Mouse (Mus musculus): ENCODE results near the gene Nop14. TPM values are rescaled to one million over a fixed set of nuclear protein-coding genes. Genes with fewer than 3 reads are reported as not detected.

Gene Nop14
- polyA plus RNA-seq, 1 experiment from 2014 or later: 28.6 TPM

DNA sequence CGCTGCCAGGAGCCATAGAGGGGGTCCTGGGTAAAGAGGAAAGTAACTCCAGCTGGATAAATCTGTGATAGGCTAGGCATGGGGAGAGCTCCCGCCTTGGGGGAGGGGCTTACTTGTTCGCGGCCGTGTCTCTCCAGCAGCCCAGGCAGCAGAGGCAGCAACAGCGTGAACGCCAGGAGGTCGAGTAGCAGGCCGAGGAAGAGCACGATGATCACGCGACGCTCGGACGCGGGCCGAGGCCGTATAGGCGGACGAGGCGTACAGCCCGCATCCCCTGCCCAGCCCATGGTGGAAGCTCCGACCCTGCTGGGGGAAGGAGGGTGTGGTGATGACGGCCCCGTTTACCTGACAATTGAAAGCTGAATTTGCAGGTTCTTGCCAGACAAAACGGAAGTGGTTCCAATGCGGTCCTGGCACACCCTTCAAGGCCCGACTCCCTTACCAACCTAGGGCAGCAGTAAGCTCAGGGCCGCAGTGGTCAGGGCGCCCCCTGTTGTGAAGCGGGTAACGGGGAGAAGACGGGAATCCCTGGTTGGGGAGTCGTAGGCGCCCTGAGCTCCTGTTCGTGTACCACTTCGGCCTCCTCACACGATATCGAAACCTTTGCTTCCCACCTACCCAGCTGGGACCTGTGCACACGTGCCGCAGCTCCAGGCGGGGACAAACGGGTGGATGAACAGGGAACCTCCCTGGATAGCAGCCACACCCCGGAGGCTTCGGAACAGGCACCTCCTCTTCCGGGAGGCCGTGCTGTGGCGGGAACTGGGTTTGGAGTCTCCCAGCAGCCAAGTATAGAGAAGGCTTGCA, 23.3 kb downstream of the Nop14 start, which contains the start of gene Mfsd10:
TSS of gene Mfsd10 (minus strand) at position 732 of the 807 bp plus-strand sequence.
- Histone ChIP-seq H3K9ac (ENCODE audit: low read length) (peak within 1 kb of the TSS; percentile 68), H3K36me3 (ENCODE audit: control insufficient read depth, insufficient read depth, low read length) (peaks cover 75% of the 10 kb centered on the region), H3K4me3 (ENCODE audit: low read depth, low read length) (peak within 1 kb of the TSS; percentile 71), H3K4me1 (replicated peaks; ENCODE audit: control insufficient read depth, insufficient read depth, low read length) (peaks cover 11% of the 10 kb centered on the region), H3K9me3 (ENCODE audit: control insufficient read depth, low read length) (no peaks in the 10 kb centered on the region), H3K4me2 (ENCODE audit: low read length) (peak within 1 kb of the TSS; percentile 85), H3K27me3 (replicated peaks; ENCODE audit: control insufficient read depth, insufficient read depth, low read length) (no peaks in the 10 kb centered on the region), H3K27ac (ENCODE audit: low read depth) (peak within 1 kb of the TSS; percentile 81)
- WGBS: under 1% methylated on average over 48 of the region's 48 CpGs
- peak; percentile 87 for DNase-seq (ENCODE audit: low spot score)
- ATAC-seq (replicated peaks; ENCODE audit: low FRiP score, low TSS enrichment, low read depth): peak; percentile 89

DNA sequence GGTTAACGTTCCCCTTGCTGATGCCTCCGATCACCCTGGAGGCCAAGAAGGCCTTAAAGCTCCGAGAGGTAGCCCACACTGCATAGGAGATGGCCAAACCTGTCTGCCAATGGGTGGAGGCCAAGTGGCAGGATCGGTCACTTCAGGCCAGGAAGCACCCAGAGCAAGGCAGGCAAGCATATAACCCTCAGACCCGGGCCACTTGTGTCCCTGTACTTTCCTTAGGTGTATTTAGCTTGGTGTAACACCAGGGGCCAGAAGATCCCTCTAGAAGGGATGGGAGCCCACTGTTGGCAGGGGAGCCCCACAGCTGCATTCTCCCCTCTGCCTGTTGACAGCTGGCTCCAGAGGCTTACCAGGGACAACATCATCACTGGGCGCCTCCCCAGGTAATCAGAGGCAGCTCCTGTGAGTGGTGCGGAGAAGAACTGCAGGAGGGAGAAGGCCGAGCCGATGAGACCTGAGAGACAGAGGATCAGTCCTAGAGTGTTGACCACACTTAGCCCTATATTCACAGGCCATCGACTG, 24.2 kb downstream of the Nop14 start:
- peaks cover 75% of the 10 kb centered on the region for H3K36me3 ChIP-seq (ENCODE audit: control insufficient read depth, insufficient read depth, low read length)
- no peaks in the 10 kb centered on the region for H3K27me3 ChIP-seq (replicated peaks; ENCODE audit: control insufficient read depth, insufficient read depth, low read length)
- peaks cover 11% of the 10 kb centered on the region for H3K4me1 ChIP-seq (replicated peaks; ENCODE audit: control insufficient read depth, insufficient read depth, low read length)
- DNase-seq (ENCODE audit: low spot score) (no peak), ATAC-seq (replicated peaks; ENCODE audit: low FRiP score, low TSS enrichment, low read depth) (no peak; the same call in 1 of the 2 replicates)
- peak overlapping the region; percentile 68 for H3K9ac ChIP-seq (ENCODE audit: low read length)
- 57% methylated on average over 10 of the region's 10 CpGs for WGBS
- H3K4me2 ChIP-seq (ENCODE audit: low read length): peak overlapping the region; percentile 85
- no peaks in the 10 kb centered on the region for H3K9me3 ChIP-seq (ENCODE audit: control insufficient read depth, low read length)
- peak overlapping the region; percentile 71 for H3K4me3 ChIP-seq (ENCODE audit: low read depth, low read length)
- no peak overlapping the region for H3K27ac ChIP-seq (ENCODE audit: low read depth)

GRCm38 (mm10) chr5:34634746-34635400, 25.1 kb downstream of the Nop14 start:
- Histone ChIP-seq H3K4me1 (replicated peaks; ENCODE audit: control insufficient read depth, insufficient read depth, low read length) (peaks cover 11% of the 10 kb centered on the region), H3K9me3 (ENCODE audit: control insufficient read depth, low read length) (no peaks in the 10 kb centered on the region), H3K27me3 (replicated peaks; ENCODE audit: control insufficient read depth, insufficient read depth, low read length) (no peaks in the 10 kb centered on the region), H3K9ac (ENCODE audit: low read length) (no peak overlapping the region), H3K27ac (ENCODE audit: low read depth) (no peak overlapping the region), H3K4me2 (ENCODE audit: low read length) (no peak overlapping the region), H3K36me3 (ENCODE audit: control insufficient read depth, insufficient read depth, low read length) (peaks cover 75% of the 10 kb centered on the region), H3K4me3 (ENCODE audit: low read depth, low read length) (no peak overlapping the region)
- no peak for DNase-seq (ENCODE audit: low spot score)
- WGBS: 89% methylated on average over 13 of the region's 13 CpGs
- no peak for ATAC-seq (replicated peaks; ENCODE audit: low FRiP score, low TSS enrichment, low read depth)

GRCm38 (mm10) chr5:34633641-34634040, 26.3 kb downstream of the Nop14 start:
- Histone ChIP-seq H3K9ac (ENCODE audit: low read length) (no peak overlapping the region), H3K4me3 (ENCODE audit: low read depth, low read length) (no peak overlapping the region), H3K4me1 (replicated peaks; ENCODE audit: control insufficient read depth, insufficient read depth, low read length) (peaks cover 11% of the 10 kb centered on the region), H3K27ac (ENCODE audit: low read depth) (no peak overlapping the region), H3K36me3 (ENCODE audit: control insufficient read depth, insufficient read depth, low read length) (peaks cover 75% of the 10 kb centered on the region), H3K27me3 (replicated peaks; ENCODE audit: control insufficient read depth, insufficient read depth, low read length) (no peaks in the 10 kb centered on the region), H3K9me3 (ENCODE audit: control insufficient read depth, low read length) (no peaks in the 10 kb centered on the region), H3K4me2 (ENCODE audit: low read length) (no peak overlapping the region)
- 57% methylated on average over 4 of the region's 4 CpGs for WGBS
- DNase-seq (ENCODE audit: low spot score) (no peak), ATAC-seq (replicated peaks; ENCODE audit: low FRiP score, low TSS enrichment, low read depth) (no peak)

GRCm38 (mm10) chr5:34632996-34633395, 27.0 kb downstream of the Nop14 start:
- no peaks in the 10 kb centered on the region for H3K9me3 ChIP-seq (ENCODE audit: control insufficient read depth, low read length)
- no peaks in the 10 kb centered on the region for H3K27me3 ChIP-seq (replicated peaks; ENCODE audit: control insufficient read depth, insufficient read depth, low read length)
- no peak overlapping the region for H3K4me2 ChIP-seq (ENCODE audit: low read length)
- no peak overlapping the region for H3K27ac ChIP-seq (ENCODE audit: low read depth)
- H3K36me3 ChIP-seq (ENCODE audit: control insufficient read depth, insufficient read depth, low read length): peaks cover 75% of the 10 kb centered on the region
- H3K9ac ChIP-seq (ENCODE audit: low read length): no peak overlapping the region
- ATAC-seq (replicated peaks; ENCODE audit: low FRiP score, low TSS enrichment, low read depth): no peak
- peaks cover 11% of the 10 kb centered on the region for H3K4me1 ChIP-seq (replicated peaks; ENCODE audit: control insufficient read depth, insufficient read depth, low read length)
- whole genome bisulfite sequencing: 88% methylated on average over 2 of the region's 2 CpGs
- no peak for DNase-seq (ENCODE audit: low spot score)
- no peak overlapping the region for H3K4me3 ChIP-seq (ENCODE audit: low read depth, low read length)

- Histone ChIP-seq H3K4me3 (ENCODE audit: low read depth, low read length) (no peak overlapping the region), H3K27ac (ENCODE audit: low read depth) (no peak overlapping the region), H3K4me1 (replicated peaks; ENCODE audit: control insufficient read depth, insufficient read depth, low read length) (no peaks in the 10 kb centered on the region), H3K36me3 (ENCODE audit: control insufficient read depth, insufficient read depth, low read length) (peaks cover 78% of the 10 kb centered on the region), H3K9ac (ENCODE audit: low read length) (no peak overlapping the region), H3K27me3 (replicated peaks; ENCODE audit: control insufficient read depth, insufficient read depth, low read length) (no peaks in the 10 kb centered on the region), H3K4me2 (ENCODE audit: low read length) (no peak overlapping the region), H3K9me3 (ENCODE audit: control insufficient read depth, low read length) (no peaks in the 10 kb centered on the region)
- 94% methylated on average over 4 of the region's 4 CpGs for WGBS
- ATAC-seq (replicated peaks; ENCODE audit: low FRiP score, low TSS enrichment, low read depth) (no peak), DNase-seq (ENCODE audit: low spot score) (no peak)
Observed at GRCm38 (mm10) chr5:34609966-34610365, 50.0 kb downstream of the Nop14 start.

DNA sequence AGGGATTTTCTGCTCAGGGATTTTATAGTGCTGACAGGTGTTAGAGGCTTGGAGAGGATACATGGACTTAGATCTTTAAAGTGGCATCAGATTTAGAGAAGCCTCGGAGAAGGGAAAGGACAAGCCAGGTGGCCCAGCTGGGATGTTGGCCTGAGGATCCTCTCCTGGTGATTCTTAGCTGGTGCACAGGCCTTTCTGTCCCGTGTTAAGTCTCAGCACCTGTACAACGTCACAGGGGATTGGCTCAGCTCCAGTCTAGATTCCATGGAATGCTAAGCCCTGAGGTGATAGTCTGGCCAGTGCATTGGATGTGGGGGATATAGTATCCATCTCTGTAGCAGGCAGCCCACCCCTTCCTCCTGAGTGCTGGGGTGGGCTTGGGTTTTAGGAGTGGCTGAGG, 51.7 kb downstream of the Nop14 start:
- Histone ChIP-seq H3K9ac (ENCODE audit: low read length) (no peak overlapping the region), H3K4me1 (replicated peaks; ENCODE audit: control insufficient read depth, insufficient read depth, low read length) (no peaks in the 10 kb centered on the region), H3K27me3 (replicated peaks; ENCODE audit: control insufficient read depth, insufficient read depth, low read length) (no peaks in the 10 kb centered on the region), H3K9me3 (ENCODE audit: control insufficient read depth, low read length) (no peaks in the 10 kb centered on the region), H3K27ac (ENCODE audit: low read depth) (no peak overlapping the region), H3K36me3 (ENCODE audit: control insufficient read depth, insufficient read depth, low read length) (peaks cover 67% of the 10 kb centered on the region), H3K4me2 (ENCODE audit: low read length) (no peak overlapping the region), H3K4me3 (ENCODE audit: low read depth, low read length) (no peak overlapping the region)
- no peak for DNase-seq (ENCODE audit: low spot score)
- no peak for ATAC-seq (replicated peaks; ENCODE audit: low FRiP score, low TSS enrichment, low read depth)
- WGBS: 57% methylated on average over 3 of the region's 3 CpGs

DNA sequence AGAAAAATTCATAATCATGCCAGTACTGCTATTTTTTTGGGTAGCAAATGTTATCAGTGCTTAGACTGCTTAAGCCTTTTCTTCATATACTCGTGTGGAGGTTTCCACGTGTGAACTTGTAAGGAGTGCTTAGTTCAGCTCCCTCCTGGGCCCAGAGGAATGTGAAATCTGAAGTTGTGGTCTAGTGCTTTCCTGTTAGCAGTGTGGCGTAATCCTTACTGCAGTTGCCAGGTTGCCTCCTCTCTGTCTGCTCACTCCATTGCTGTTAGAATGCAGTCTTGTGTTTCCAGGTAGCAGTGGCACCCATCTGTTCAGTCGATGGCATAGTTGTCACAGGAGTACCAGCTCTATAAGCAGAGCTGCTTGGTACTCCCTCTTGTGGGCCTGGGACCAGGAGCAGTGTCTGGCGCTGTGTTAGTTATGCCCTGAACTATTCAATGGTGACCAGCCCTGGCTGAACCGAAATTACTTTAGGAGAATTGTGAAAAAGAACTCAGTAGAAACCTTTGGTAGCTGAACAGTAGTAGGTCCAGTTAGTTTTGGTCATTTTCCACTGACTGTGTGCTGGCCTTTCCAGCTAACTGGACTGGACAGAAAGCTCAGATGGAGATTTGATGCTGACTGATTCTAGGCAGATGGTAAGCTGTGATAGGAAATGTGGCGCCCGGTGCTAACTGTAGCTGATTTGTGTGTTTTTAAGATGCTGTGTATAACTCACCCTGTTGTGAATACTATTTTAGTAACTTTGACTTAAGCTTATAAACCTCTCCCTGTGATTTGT, 52.7 kb downstream of the Nop14 start:
- no peak for DNase-seq (ENCODE audit: low spot score)
- Histone ChIP-seq H3K4me3 (ENCODE audit: low read depth, low read length) (no peak overlapping the region), H3K4me2 (ENCODE audit: low read length) (no peak overlapping the region), H3K9me3 (ENCODE audit: control insufficient read depth, low read length) (no peaks in the 10 kb centered on the region), H3K36me3 (ENCODE audit: control insufficient read depth, insufficient read depth, low read length) (peaks cover 68% of the 10 kb centered on the region), H3K9ac (ENCODE audit: low read length) (no peak overlapping the region), H3K27me3 (replicated peaks; ENCODE audit: control insufficient read depth, insufficient read depth, low read length) (no peaks in the 10 kb centered on the region), H3K4me1 (replicated peaks; ENCODE audit: control insufficient read depth, insufficient read depth, low read length) (no peaks in the 10 kb centered on the region), H3K27ac (ENCODE audit: low read depth) (no peak overlapping the region)
- 85% methylated on average over 8 of the region's 8 CpGs for whole genome bisulfite sequencing
- ATAC-seq (replicated peaks; ENCODE audit: low FRiP score, low TSS enrichment, low read depth): no peak

All from intestine, embryonic 14.5 days (tissue).